Mouse (Mus musculus): ENCODE measurements around the gene Igfbp5. TPM values are rescaled to one million over a fixed set of nuclear protein-coding genes. Genes with fewer than 3 reads are reported as not detected.

Gene Igfbp5
- polyA plus RNA-seq (2012; rRNA removed): 0.82 and 5.4 TPM in 2 replicates

DNA sequence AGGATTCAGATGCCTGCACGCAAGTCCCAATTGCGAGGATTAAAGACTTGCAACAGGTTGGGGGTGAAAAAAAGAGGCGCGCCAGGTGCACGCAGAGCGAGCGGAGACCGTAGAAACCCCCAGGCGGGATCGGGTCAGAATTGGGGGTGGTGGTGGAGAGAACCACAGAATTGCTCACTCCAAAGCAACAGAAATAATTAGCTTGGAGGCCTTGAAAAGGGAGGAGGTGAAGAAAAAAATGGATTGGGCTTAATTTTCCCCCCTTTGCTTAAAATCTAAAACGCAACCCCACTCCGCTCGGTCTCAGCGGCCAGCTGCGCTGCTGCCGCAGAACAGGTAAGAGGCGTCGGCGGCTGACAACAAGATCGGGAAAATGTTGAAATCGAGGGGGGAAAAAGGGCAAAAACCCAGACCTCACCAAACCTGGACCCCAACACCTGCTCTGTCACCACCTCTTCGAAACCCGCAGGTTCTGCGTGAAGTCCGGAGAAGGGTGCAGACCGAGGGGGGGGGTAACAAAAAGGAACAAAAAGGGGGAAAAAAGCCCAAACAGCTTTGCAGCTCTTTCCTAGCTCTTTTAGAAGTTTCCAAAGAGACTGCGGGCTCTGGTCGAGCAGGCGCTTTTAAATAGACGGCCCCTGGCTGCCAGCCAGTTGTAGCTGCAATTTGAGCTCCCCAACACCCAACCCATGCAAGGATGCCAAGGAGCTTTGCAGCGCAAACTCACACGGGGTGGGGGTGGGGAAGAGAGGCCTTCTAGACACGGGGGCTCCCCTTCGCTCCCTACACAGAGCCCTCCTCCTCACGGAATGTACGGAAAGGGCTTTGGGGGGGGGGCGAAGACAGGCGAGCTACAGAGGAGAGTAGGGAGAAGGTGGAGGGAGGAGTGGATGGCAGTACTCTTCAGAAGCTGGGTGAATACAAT, at the start of gene Igfbp5:
TSS of gene Igfbp5 (minus strand) at position 598 of the 925 bp plus-strand sequence.

GRCm38 (mm10) chr1:72823751-72824706, 50.7 kb downstream of the Igfbp5 start, which contains the start of gene Igfbp2:
Gene Igfbp2, plus strand, starts transcription at chr1:72824503.

Other genes starting within 250 kb of the Igfbp5 start
- gene Ankar, start 174.3 kb downstream of the Igfbp5 start, polyA plus RNA-seq (2012; rRNA removed): not detected in 2 replicates
- gene Rpl37a, start 163.6 kb downstream of the Igfbp5 start, polyA plus RNA-seq (2012; rRNA removed): 970 and 1,011 TPM in 2 replicates
- 1.8 and 3.1 TPM in 2 replicates for gene Igfbp2, start 50.4 kb downstream of the Igfbp5 start, polyA plus RNA-seq (2012; rRNA removed)
- not detected in 2 replicates for gene Tnp1, start 141.0 kb upstream of the Igfbp5 start, polyA plus RNA-seq (2012; rRNA removed)